Mouse (Mus musculus): ENCODE measurements at regions not wholly inside any gene's neighbourhood (a gene's known extent, or its start where the extent isn't known, plus 50 kb on each side); places are given as distances from the start of the nearest gene placed in this dataset.

DNA sequence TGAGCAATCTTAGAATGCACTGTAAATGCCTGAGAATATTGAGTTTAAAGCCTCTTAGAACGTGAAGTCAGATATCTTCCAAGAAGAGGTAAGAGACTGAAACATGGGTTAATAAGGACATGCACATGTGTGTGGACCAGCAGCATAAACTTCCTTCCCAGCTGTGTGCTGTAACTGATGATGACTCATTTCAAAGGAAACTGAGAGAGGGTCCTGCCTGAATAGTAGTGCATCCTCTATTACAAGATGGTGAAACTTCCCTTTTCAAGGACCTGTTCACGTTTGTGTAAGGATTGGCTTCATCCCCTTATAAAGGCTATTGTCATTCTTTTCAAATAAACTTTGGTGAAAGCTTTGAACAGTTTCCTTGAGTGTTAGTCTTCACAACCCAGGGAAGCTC is 363.4 kb upstream of the Mmadhc start:
- Histone ChIP-seq H3K9ac (ENCODE audit: insufficient read depth, low read depth, low read length, poor library complexity, severe bottlenecking) (no peak overlapping the region), H3K4me3 (ENCODE audit: insufficient read depth in 1 of 2, low read depth in 1 of 2, low read length in 2 of 2, poor library complexity in 1 of 2, severe bottlenecking in 1 of 2) (no peak overlapping the region), H3K9me3 (ENCODE audit: control insufficient read depth, insufficient read depth, low read depth, low read length) (no peaks in the 10 kb centered on the region), H3K4me1 (ENCODE audit: control insufficient read depth in 2 of 2, insufficient read depth in 2 of 2, low read length in 2 of 2, poor library complexity in 1 of 2) (no peaks in the 10 kb centered on the region), H3K27ac (ENCODE audit: insufficient read depth, low read depth, low read length, poor library complexity, severe bottlenecking) (no peak overlapping the region), H3K36me3 (ENCODE audit: control insufficient read depth, insufficient read depth, low read length, poor library complexity, severe bottlenecking) (no peaks in the 10 kb centered on the region)
- TF ChIP-seq MAFK (IDR thresholded peaks at IDR 0.05; ENCODE audit: insufficient read depth, low read depth, low read length), result no peak
- TF ChIP-seq ZC3H11A (IDR thresholded peaks at IDR 0.05; ENCODE audit: borderline replicate concordance, low read depth, low read length), result no peak
- TF ChIP-seq HCFC1 (IDR thresholded peaks at IDR 0.05; ENCODE audit: borderline replicate concordance, insufficient read depth, low read length), result no peak
- no peak for TF ChIP-seq ZNF384 (IDR thresholded peaks at IDR 0.05; ENCODE audit: low read depth, low read length)
- no peak for DNase-seq (ENCODE audit: low read depth, low spot score)
- in situ Hi-C loops (cut with MboI; ENCODE audit: low sequenced_read_pairs in 2 of 2, unreplicated experiment in 2 of 2), result no loop called here

DNA sequence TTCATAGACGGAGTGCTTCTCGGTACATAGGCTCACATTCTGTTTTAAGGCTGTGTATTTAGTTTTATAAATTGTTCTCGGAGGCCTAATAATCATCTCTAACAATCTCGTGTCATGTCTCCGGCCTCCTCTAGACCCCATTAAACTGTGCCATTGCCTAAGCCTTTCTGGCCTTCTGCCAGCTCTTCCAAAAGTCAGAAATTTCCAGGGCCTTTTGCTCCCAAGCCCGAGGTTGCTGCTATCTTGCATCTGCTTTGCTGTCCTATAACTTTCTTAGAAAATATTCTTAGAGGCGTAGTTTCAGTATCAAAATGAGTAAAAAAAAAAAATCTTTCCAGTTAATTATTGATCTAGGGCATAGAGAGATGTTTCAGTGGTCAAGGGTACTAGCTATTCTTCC is 361.2 kb upstream of the Mmadhc start:
- H3K4me1 ChIP-seq (ENCODE audit: control insufficient read depth in 2 of 2, insufficient read depth in 2 of 2, low read length in 2 of 2, poor library complexity in 1 of 2), result no peaks in the 10 kb centered on the region
- TF ChIP-seq ZNF384 (IDR thresholded peaks at IDR 0.05; ENCODE audit: low read depth, low read length), result no peak
- no peak for TF ChIP-seq MAFK (IDR thresholded peaks at IDR 0.05; ENCODE audit: insufficient read depth, low read depth, low read length)
- H3K27ac ChIP-seq (ENCODE audit: insufficient read depth, low read depth, low read length, poor library complexity, severe bottlenecking), result no peak overlapping the region
- in situ Hi-C loops (cut with MboI; ENCODE audit: low sequenced_read_pairs in 2 of 2, unreplicated experiment in 2 of 2), result no loop called here
- H3K9me3 ChIP-seq (ENCODE audit: control insufficient read depth, insufficient read depth, low read depth, low read length), result no peaks in the 10 kb centered on the region
- no peaks in the 10 kb centered on the region for H3K36me3 ChIP-seq (ENCODE audit: control insufficient read depth, insufficient read depth, low read length, poor library complexity, severe bottlenecking)
- no peak overlapping the region for H3K9ac ChIP-seq (ENCODE audit: insufficient read depth, low read depth, low read length, poor library complexity, severe bottlenecking)
- DNase-seq (ENCODE audit: low read depth, low spot score), result no peak
- H3K4me3 ChIP-seq (ENCODE audit: insufficient read depth in 1 of 2, low read depth in 1 of 2, low read length in 2 of 2, poor library complexity in 1 of 2, severe bottlenecking in 1 of 2), result no peak overlapping the region

DNA sequence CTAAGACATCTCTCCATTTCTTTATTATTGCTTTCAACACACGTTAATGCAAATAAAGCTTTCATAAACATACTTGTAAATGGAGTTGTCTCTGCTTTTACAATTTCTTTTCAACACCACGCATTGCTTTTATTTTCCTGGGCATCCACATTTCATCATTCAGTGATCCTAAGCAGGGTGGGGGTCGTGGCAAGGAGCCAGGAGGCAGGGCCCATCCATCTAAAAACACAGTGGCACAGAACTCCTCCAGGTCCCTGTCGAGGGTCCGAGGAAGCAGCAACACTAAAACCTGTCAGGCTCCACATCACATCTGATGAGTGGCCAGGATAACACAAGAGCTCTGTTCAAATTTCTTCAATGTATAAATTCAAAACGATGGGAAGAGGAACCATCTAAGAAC is 359.8 kb upstream of the Mmadhc start:
- Histone ChIP-seq H3K27ac (ENCODE audit: insufficient read depth, low read depth, low read length, poor library complexity, severe bottlenecking) (no peak overlapping the region), H3K9ac (ENCODE audit: insufficient read depth, low read depth, low read length, poor library complexity, severe bottlenecking) (no peak overlapping the region), H3K4me3 (ENCODE audit: insufficient read depth in 1 of 2, low read depth in 1 of 2, low read length in 2 of 2, poor library complexity in 1 of 2, severe bottlenecking in 1 of 2) (no peak overlapping the region), H3K4me1 (ENCODE audit: control insufficient read depth in 2 of 2, insufficient read depth in 2 of 2, low read length in 2 of 2, poor library complexity in 1 of 2) (no peaks in the 10 kb centered on the region), H3K9me3 (ENCODE audit: control insufficient read depth, insufficient read depth, low read depth, low read length) (no peaks in the 10 kb centered on the region), H3K36me3 (ENCODE audit: control insufficient read depth, insufficient read depth, low read length, poor library complexity, severe bottlenecking) (no peaks in the 10 kb centered on the region)
- no peak for DNase-seq (ENCODE audit: low read depth, low spot score)
- TF ChIP-seq MAFK (IDR thresholded peaks at IDR 0.05; ENCODE audit: insufficient read depth, low read depth, low read length) (no peak), ZC3H11A (IDR thresholded peaks at IDR 0.05; ENCODE audit: borderline replicate concordance, low read depth, low read length) (no peak), ZNF384 (IDR thresholded peaks at IDR 0.05; ENCODE audit: low read depth, low read length) (no peak), HCFC1 (IDR thresholded peaks at IDR 0.05; ENCODE audit: borderline replicate concordance, insufficient read depth, low read length) (no peak), CHD2 (IDR thresholded peaks at IDR 0.05; ENCODE audit: low read depth, low read length) (no peak)
- in situ Hi-C loops (cut with MboI; ENCODE audit: low sequenced_read_pairs in 2 of 2, unreplicated experiment in 2 of 2), result no loop called here

GRCm38 (mm10) chr2:50654953-50655324 is 358.3 kb upstream of the Mmadhc start:
- Histone ChIP-seq H3K9me3 (ENCODE audit: control insufficient read depth, insufficient read depth, low read depth, low read length) (no peaks in the 10 kb centered on the region), H3K4me3 (ENCODE audit: insufficient read depth in 1 of 2, low read depth in 1 of 2, low read length in 2 of 2, poor library complexity in 1 of 2, severe bottlenecking in 1 of 2) (no peak overlapping the region), H3K27ac (ENCODE audit: insufficient read depth, low read depth, low read length, poor library complexity, severe bottlenecking) (no peak overlapping the region), H3K9ac (ENCODE audit: insufficient read depth, low read depth, low read length, poor library complexity, severe bottlenecking) (no peak overlapping the region), H3K36me3 (ENCODE audit: control insufficient read depth, insufficient read depth, low read length, poor library complexity, severe bottlenecking) (no peaks in the 10 kb centered on the region), H3K4me1 (ENCODE audit: control insufficient read depth in 2 of 2, insufficient read depth in 2 of 2, low read length in 2 of 2, poor library complexity in 1 of 2) (no peaks in the 10 kb centered on the region)
- in situ Hi-C loops (cut with MboI; ENCODE audit: low sequenced_read_pairs in 2 of 2, unreplicated experiment in 2 of 2), result no loop called here
- DNase-seq (ENCODE audit: low read depth, low spot score), result no peak
- TF ChIP-seq ZNF384 (IDR thresholded peaks at IDR 0.05; ENCODE audit: low read depth, low read length), result no peak
- TF ChIP-seq CHD2 (IDR thresholded peaks at IDR 0.05; ENCODE audit: low read depth, low read length), result no peak
- no peak for TF ChIP-seq ZC3H11A (IDR thresholded peaks at IDR 0.05; ENCODE audit: borderline replicate concordance, low read depth, low read length)
- TF ChIP-seq MAFK (IDR thresholded peaks at IDR 0.05; ENCODE audit: insufficient read depth, low read depth, low read length), result no peak
- TF ChIP-seq HCFC1 (IDR thresholded peaks at IDR 0.05; ENCODE audit: borderline replicate concordance, insufficient read depth, low read length), result no peak

DNA sequence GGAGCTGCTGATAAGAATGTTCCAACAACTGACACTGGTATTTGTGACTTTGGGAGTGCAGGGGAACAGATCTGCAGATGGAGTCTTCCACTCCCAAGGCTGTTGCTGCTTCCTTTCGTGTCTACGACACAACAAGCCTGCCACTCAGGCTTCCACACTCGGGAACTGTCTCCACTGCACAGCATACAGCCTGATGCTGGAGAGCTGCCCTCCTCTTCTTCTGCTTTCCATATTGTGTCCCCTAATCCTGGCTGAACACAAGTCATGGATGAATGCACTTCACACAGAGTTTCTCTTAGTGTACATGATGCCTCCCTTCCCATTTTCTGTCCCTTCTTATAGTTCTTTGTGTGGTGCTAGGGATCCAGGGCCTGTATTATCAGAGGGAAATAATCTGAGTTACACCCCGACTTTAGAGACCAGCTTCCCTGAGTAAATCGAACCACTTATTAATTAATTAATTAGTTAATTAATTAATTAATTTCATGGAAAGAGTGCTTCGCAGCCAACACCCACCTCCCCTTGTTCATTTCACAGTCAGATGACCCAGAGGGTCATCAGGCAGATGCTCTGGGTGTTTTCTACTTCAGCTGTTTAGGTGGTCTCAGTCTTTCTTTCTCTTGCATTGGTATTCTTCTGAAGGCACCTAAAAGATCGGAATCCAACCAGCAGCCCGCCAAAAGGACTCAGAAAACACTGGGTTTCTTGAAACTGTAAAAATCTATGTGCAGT is 357.8 kb upstream of the Mmadhc start:
- H3K4me1 ChIP-seq (ENCODE audit: control insufficient read depth in 2 of 2, insufficient read depth in 2 of 2, low read length in 2 of 2, poor library complexity in 1 of 2), result no peaks in the 10 kb centered on the region
- no peak overlapping the region for H3K4me3 ChIP-seq (ENCODE audit: insufficient read depth in 1 of 2, low read depth in 1 of 2, low read length in 2 of 2, poor library complexity in 1 of 2, severe bottlenecking in 1 of 2)
- H3K9me3 ChIP-seq (ENCODE audit: control insufficient read depth, insufficient read depth, low read depth, low read length), result no peaks in the 10 kb centered on the region
- in situ Hi-C loops (cut with MboI; ENCODE audit: low sequenced_read_pairs in 2 of 2, unreplicated experiment in 2 of 2), result no loop called here
- H3K9ac ChIP-seq (ENCODE audit: insufficient read depth, low read depth, low read length, poor library complexity, severe bottlenecking), result no peak overlapping the region
- no peak for DNase-seq (ENCODE audit: low read depth, low spot score)
- H3K36me3 ChIP-seq (ENCODE audit: control insufficient read depth, insufficient read depth, low read length, poor library complexity, severe bottlenecking), result no peaks in the 10 kb centered on the region
- no peak overlapping the region for H3K27ac ChIP-seq (ENCODE audit: insufficient read depth, low read depth, low read length, poor library complexity, severe bottlenecking)
- no peak for TF ChIP-seq CHD2 (IDR thresholded peaks at IDR 0.05; ENCODE audit: low read depth, low read length)
- TF ChIP-seq ZNF384 (IDR thresholded peaks at IDR 0.05; ENCODE audit: low read depth, low read length), result no peak
- no peak for TF ChIP-seq HCFC1 (IDR thresholded peaks at IDR 0.05; ENCODE audit: borderline replicate concordance, insufficient read depth, low read length)
- TF ChIP-seq ZC3H11A (IDR thresholded peaks at IDR 0.05; ENCODE audit: borderline replicate concordance, low read depth, low read length), result no peak
